Mouse (Mus musculus) liver, adult 2 months (tissue): ENCODE results near the gene Wdr20.

Experiments used
- CTCF ChIP-seq: fragments of 200-500 bp; IDR thresholded peaks from 2 replicates; pipeline ENCODE4 v1.5.1; 2011; ENCODE audit warnings: low read depth, low read length, control low read depth
- POLR2A ChIP-seq: fragments of 200-500 bp; IDR thresholded peaks from 2 replicates; pipeline ENCODE4 v1.6.1; 2011; ENCODE audit warnings: low read length, control low read depth; ENCODE audit not compliant: insufficient read depth; ENCODE audit errors: extremely low read depth

DNA sequence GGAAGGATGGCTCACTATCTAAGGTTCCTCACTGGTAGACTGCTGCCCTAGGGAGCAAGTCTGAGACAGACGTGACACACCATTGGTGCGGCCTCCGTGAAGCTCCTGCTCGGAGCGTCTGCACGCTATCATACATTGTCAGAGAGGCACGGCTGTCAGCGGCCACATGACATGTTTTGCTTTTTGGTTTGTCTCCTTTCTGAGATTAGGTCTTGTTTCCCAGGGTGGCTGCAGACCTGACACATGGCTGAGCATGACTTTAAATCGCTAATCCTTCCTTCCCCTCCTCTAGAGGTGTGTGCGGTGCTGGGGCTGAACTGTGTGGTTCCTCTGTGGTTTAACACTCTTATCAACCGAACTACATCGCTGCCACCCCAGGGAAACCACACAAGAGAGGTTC lies 113.7 kb downstream of the Wdr20 start:
- TF ChIP-seq CTCF (no peak), POLR2A (no peak)
